Comparison of ENCODE assay signal across 24 mouse cellular contexts in genomic region chr5:148941867-148942266, GRCm38 (mm10). TPM values are rescaled to one million over a fixed set of nuclear protein-coding genes. Genes with fewer than 3 reads are reported as not detected.
DNase-seq lines count a peak whose midpoint lies in the region; ATAC-seq and TF ChIP-seq lines count a peak whose summit lies in the region.
"Had no signal": no experiment of that assay in that cellular context is flagged by ENCODE, and none has a peak within 500 bp of the region (broad histone marks: within the 10 kb centered on the region; RNA-seq: fewer than 3 reads in every experiment).

No protein-coding gene starts in this region.

- no peak overlapping the region for H3K27ac ChIP-seq in forebrain, embryonic 16.5 days (ENCODE audit: low read length)
- no peak overlapping the region for H3K27ac ChIP-seq in forebrain, embryonic 10.5 days
- 0 out of 2 replicates have a peak overlapping the region, but pooled peaks have one; percentile 1 for H3K27ac ChIP-seq in liver, embryonic 13.5 days
- no peak overlapping the region for H3K27ac ChIP-seq in liver, embryonic 12.5 days
- no peak overlapping the region for H3K27ac ChIP-seq in testis, adult 2 months (ENCODE audit: control insufficient read depth, insufficient read depth, low read depth, low read length)
- H3K27ac ChIP-seq: gastrocnemius, adult 2 months; heart, adult 2 months; limb, embryonic 10.5 days; limb, embryonic 15.5 days; macrophage; neural tube, embryonic 15.5 days had no signal

- H3K4me3 ChIP-seq in forebrain, embryonic 16.5 days (replicated peaks; ENCODE audit: low read length): no peak overlapping the region
- H3K4me3 ChIP-seq in forebrain, embryonic 10.5 days: no peak overlapping the region
- no peak overlapping the region for H3K4me3 ChIP-seq in liver, embryonic 13.5 days (replicated peaks)
- H3K4me3 ChIP-seq in liver, embryonic 12.5 days: no peak overlapping the region
- no peak overlapping the region for H3K4me3 ChIP-seq in testis, adult 2 months (ENCODE audit: control insufficient read depth, low read depth, low read length)
- H3K4me3 ChIP-seq: gastrocnemius, adult 2 months; heart, adult 2 months; heart, embryonic 12.5 days; limb, embryonic 10.5 days; limb, embryonic 15.5 days; neural tube, embryonic 15.5 days had no signal

- no peak overlapping the region for H3K9ac ChIP-seq in forebrain, embryonic 16.5 days (replicated peaks; ENCODE audit: low read depth, low read length)
- H3K9ac ChIP-seq in liver, embryonic 13.5 days: peak overlapping the region; percentile 9; the same call in 1 of the 2 replicates
- no peak overlapping the region for H3K9ac ChIP-seq in liver, embryonic 12.5 days
- H3K9ac ChIP-seq: heart, embryonic 12.5 days; limb, embryonic 15.5 days; neural tube, embryonic 15.5 days had no signal

- no peaks in the 10 kb centered on the region for H3K4me1 ChIP-seq in forebrain, embryonic 16.5 days (replicated peaks; ENCODE audit: control insufficient read depth, insufficient read depth, low read length)
- peaks cover 23% of the 10 kb centered on the region for H3K4me1 ChIP-seq in forebrain, embryonic 10.5 days
- H3K4me1 ChIP-seq in liver, embryonic 13.5 days (replicated peaks): peaks cover 32% of the 10 kb centered on the region
- H3K4me1 ChIP-seq in liver, embryonic 12.5 days: peaks cover 17% of the 10 kb centered on the region
- H3K4me1 ChIP-seq in testis, adult 2 months (ENCODE audit: control insufficient read depth, insufficient read depth, low read length): no peaks in the 10 kb centered on the region; the same call in 1 of the 2 replicates
- H3K4me1 ChIP-seq: neural tube, embryonic 15.5 days had no signal

- WGBS in forebrain, embryonic 16.5 days: 63% methylated on average over 10 of the region's 10 CpGs
- 95% methylated on average over 10 of the region's 10 CpGs for WGBS in forebrain, embryonic 10.5 days
- WGBS in liver, embryonic 13.5 days (ENCODE audit: insufficient replicate concordance): 87% methylated on average over 10 of the region's 10 CpGs
- whole genome bisulfite sequencing in liver, embryonic 12.5 days (ENCODE audit: insufficient replicate concordance): 87% methylated on average over 10 of the region's 10 CpGs

- no peak overlapping the region for H3K4me2 ChIP-seq in forebrain, embryonic 16.5 days (ENCODE audit: low read length)
- no peak overlapping the region for H3K4me2 ChIP-seq in liver, embryonic 13.5 days
- H3K4me2 ChIP-seq in liver, embryonic 12.5 days: no peak overlapping the region
- H3K4me2 ChIP-seq: heart, embryonic 12.5 days; limb, embryonic 15.5 days; neural tube, embryonic 15.5 days had no signal

- DNase-seq in forebrain, embryonic 10.5 days (ENCODE audit: extremely low spot score, low spot score): no peak
- DNase-seq in liver, embryonic 13.5 days: no peak
- DNase-seq in testis, postnatal 14 days (ENCODE audit: low spot score): no peak
- DNase-seq in retina, postnatal 1 day: peak; percentile 17
- DNase-seq in lung, adult 18-20 months: no peak
- DNase-seq: adrenal gland, postnatal 10 days; cerebellum, adult 11 months; cerebellum, adult 9-10 months; cerebellum, postnatal 36 days; gastrocnemius, adult 2 months; heart, adult 2 months; kidney, adult 18-20 months; right cerebral cortex, adult 18-20 months had no signal

- no peak for TF ChIP-seq POLR2A in testis, adult 2 months (IDR thresholded peaks at IDR 0.05; ENCODE audit: control insufficient read depth, low read depth, low read length)

- no peaks in the 10 kb centered on the region for H3K27me3 ChIP-seq in forebrain, embryonic 16.5 days (replicated peaks; ENCODE audit: control insufficient read depth, insufficient read depth, low read length)
- no peaks in the 10 kb centered on the region for H3K27me3 ChIP-seq in forebrain, embryonic 10.5 days (ENCODE audit: poor library complexity, severe bottlenecking)
- no peaks in the 10 kb centered on the region for H3K27me3 ChIP-seq in liver, embryonic 13.5 days
- H3K27me3 ChIP-seq in liver, embryonic 12.5 days (replicated peaks): no peaks in the 10 kb centered on the region
- H3K27me3 ChIP-seq in testis, adult 2 months (ENCODE audit: control insufficient read depth, insufficient read depth, low read length): no peaks in the 10 kb centered on the region
- H3K27me3 ChIP-seq: heart, embryonic 12.5 days; limb, embryonic 15.5 days; neural tube, embryonic 15.5 days; Patski had no signal

- no peaks in the 10 kb centered on the region for H3K36me3 ChIP-seq in forebrain, embryonic 16.5 days (ENCODE audit: control insufficient read depth, insufficient read depth)
- no peaks in the 10 kb centered on the region for H3K36me3 ChIP-seq in forebrain, embryonic 10.5 days (replicated peaks)
- peaks cover 2% of the 10 kb centered on the region for H3K36me3 ChIP-seq in liver, embryonic 13.5 days
- H3K36me3 ChIP-seq in liver, embryonic 12.5 days: peaks cover under 1% of the 10 kb centered on the region; the same call in 1 of the 2 replicates
- no peaks in the 10 kb centered on the region for H3K36me3 ChIP-seq in testis, adult 2 months (ENCODE audit: control insufficient read depth, insufficient read depth, low read length)
- H3K36me3 ChIP-seq: heart, embryonic 12.5 days; limb, embryonic 10.5 days; limb, embryonic 15.5 days; neural tube, embryonic 15.5 days had no signal

- peak; percentile 47 for ATAC-seq in forebrain, embryonic 16.5 days
- no peak for ATAC-seq in liver, embryonic 13.5 days (ENCODE audit: low read depth)
- no peak for ATAC-seq in liver, embryonic 12.5 days
- ATAC-seq: Patski had no signal

- 0 out of 2 replicates have a peak, but pooled peaks have one; percentile 3 for TF ChIP-seq CTCF in testis, adult 2 months (IDR thresholded peaks at IDR 0.05; ENCODE audit: control insufficient read depth, insufficient read depth, insufficient replicate concordance, low read depth, low read length)

- H3K9me3 ChIP-seq in forebrain, embryonic 16.5 days (ENCODE audit: control insufficient read depth, low read length): no peaks in the 10 kb centered on the region
- peaks cover 10% of the 10 kb centered on the region; the same call in 1 of the 2 replicates for H3K9me3 ChIP-seq in forebrain, embryonic 10.5 days
- peaks cover 7% of the 10 kb centered on the region; the same call in 1 of the 2 replicates for H3K9me3 ChIP-seq in liver, embryonic 13.5 days (replicated peaks)
- peaks cover 4% of the 10 kb centered on the region for H3K9me3 ChIP-seq in liver, embryonic 12.5 days (replicated peaks)
- H3K9me3 ChIP-seq: limb, embryonic 15.5 days; neural tube, embryonic 15.5 days had no signal

RNA-seq across cellular contexts. Expression of gene Katnal1, which starts 12.7 kb away (rescaled TPM):
- polyA plus RNA-seq in forebrain, embryonic 16.5 days (2015; fragmentation: Nextera tagmentation; extraction: Ambion mirVana): 39.6 and 44.3 TPM in 2 replicates
- 19.8 and 22.9 TPM in 2 replicates for polyA plus RNA-seq in forebrain, embryonic 10.5 days (2016; fragmentation: Nextera tagmentation; extraction: Ambion mirVana)
- polyA plus RNA-seq in liver, embryonic 13.5 days (2015; fragmentation: Nextera tagmentation; extraction: Ambion mirVana): 8.4 and 12.7 TPM in 2 replicates
- 18.3 and 18.9 TPM in 2 replicates for polyA plus RNA-seq in liver, embryonic 12.5 days (2016; fragmentation: Nextera tagmentation; extraction: Ambion mirVana)
- polyA plus RNA-seq in testis, adult 2 months (2012; rRNA removed): 47.1 and 48.3 TPM in 2 replicates

RNA-seq across cellular contexts. Expression of gene Gm42791, which starts 53.1 kb away (rescaled TPM):
- 4.4 and 5.8 TPM in 2 replicates for polyA plus RNA-seq in forebrain, embryonic 16.5 days (2015; fragmentation: Nextera tagmentation; extraction: Ambion mirVana)
- polyA plus RNA-seq in forebrain, embryonic 10.5 days (2016; fragmentation: Nextera tagmentation; extraction: Ambion mirVana): 1.2 and 2.5 TPM in 2 replicates
- 0.32 and 0.86 TPM in 2 replicates for polyA plus RNA-seq in liver, embryonic 13.5 days (2015; fragmentation: Nextera tagmentation; extraction: Ambion mirVana)
- polyA plus RNA-seq in liver, embryonic 12.5 days (2016; fragmentation: Nextera tagmentation; extraction: Ambion mirVana): 0.51 and 1.7 TPM in 2 replicates
- not detected in 2 replicates for polyA plus RNA-seq in testis, adult 2 months (2012; rRNA removed)
- polyA plus RNA-seq: embryonic facial prominence, embryonic 11.5 days; heart, adult 2 months; heart, embryonic 12.5 days; Patski; thymus, adult 2 months had no signal
